Mouse (Mus musculus): ENCODE results near the gene Auts2. TPM values are rescaled to one million over a fixed set of nuclear protein-coding genes. Genes with fewer than 3 reads are reported as not detected.

Gene Auts2
- polyA plus RNA-seq, 1 experiment from 2014 or later: 17.9 TPM

DNA sequence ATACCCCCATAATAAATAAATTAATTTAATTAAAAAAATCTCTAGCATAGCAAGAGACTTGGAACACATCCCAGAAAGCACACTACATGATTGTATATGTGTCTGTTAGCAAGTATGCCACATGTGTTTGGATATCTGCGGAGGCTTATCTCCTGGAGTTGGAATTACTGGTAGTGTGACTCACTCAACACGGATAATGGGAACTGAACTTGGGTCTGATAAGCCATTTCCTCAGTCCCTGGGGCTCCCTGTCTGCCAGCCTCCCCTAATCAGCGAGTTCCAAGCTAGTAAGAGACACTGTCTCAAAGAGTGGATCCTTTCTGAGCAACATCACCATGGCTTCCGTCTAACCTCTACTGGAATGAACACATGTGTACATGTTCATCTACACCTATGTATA is 1056.6 kb downstream of the Auts2 start:
- H3K4me2 ChIP-seq (replicated peaks; ENCODE audit: low read depth, low read length): no peak overlapping the region
- ATAC-seq (ENCODE audit: low FRiP score, low TSS enrichment): no peak
- peaks cover 9% of the 10 kb centered on the region; the same call in 1 of the 2 replicates for H3K9me3 ChIP-seq (ENCODE audit: low read length)
- H3K27me3 ChIP-seq (ENCODE audit: insufficient read depth, low read length): no peaks in the 10 kb centered on the region
- no peaks in the 10 kb centered on the region for H3K4me1 ChIP-seq (ENCODE audit: insufficient read depth, low read length)
- no peak overlapping the region for H3K27ac ChIP-seq (ENCODE audit: low read length)
- 0 out of 2 replicates have a peak, but pooled peaks cover 5% of the 10 kb centered on the region for H3K36me3 ChIP-seq (ENCODE audit: insufficient read depth, low read length)
- WGBS: 88% methylated on average over 4 of the region's 4 CpGs
- H3K9ac ChIP-seq (replicated peaks; ENCODE audit: low read length): no peak overlapping the region
- H3K4me3 ChIP-seq (ENCODE audit: low read length): no peak overlapping the region

DNA sequence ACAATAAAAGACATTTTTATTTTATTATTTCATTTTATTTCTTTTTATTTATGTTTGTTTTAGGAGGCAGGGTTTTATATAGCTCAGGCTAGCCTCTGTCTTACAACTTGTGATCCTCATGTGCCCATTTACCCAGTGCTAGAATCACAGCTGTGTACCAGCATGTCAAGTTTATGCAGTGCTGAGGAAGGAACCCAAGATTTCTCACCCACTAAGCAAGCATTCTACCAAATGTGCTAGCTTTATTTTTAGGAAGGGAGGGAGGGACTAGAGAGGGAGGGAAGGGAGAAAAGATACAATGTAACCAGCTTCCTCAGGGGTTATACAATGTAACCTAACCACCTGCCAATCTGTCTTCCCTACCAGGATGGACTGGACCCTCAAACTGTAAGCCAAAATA is 1067.9 kb downstream of the Auts2 start:
- H3K27ac ChIP-seq (ENCODE audit: low read length): no peak overlapping the region
- peaks cover 51% of the 10 kb centered on the region for H3K36me3 ChIP-seq (ENCODE audit: insufficient read depth, low read length)
- no peaks in the 10 kb centered on the region for H3K4me1 ChIP-seq (ENCODE audit: insufficient read depth, low read length)
- H3K4me3 ChIP-seq (ENCODE audit: low read length): no peak overlapping the region
- H3K27me3 ChIP-seq (ENCODE audit: insufficient read depth, low read length): no peaks in the 10 kb centered on the region
- no peak overlapping the region for H3K4me2 ChIP-seq (replicated peaks; ENCODE audit: low read depth, low read length)
- ATAC-seq (ENCODE audit: low FRiP score, low TSS enrichment): no peak
- H3K9me3 ChIP-seq (ENCODE audit: low read length): peaks cover 16% of the 10 kb centered on the region
- H3K9ac ChIP-seq (replicated peaks; ENCODE audit: low read length): no peak overlapping the region

DNA sequence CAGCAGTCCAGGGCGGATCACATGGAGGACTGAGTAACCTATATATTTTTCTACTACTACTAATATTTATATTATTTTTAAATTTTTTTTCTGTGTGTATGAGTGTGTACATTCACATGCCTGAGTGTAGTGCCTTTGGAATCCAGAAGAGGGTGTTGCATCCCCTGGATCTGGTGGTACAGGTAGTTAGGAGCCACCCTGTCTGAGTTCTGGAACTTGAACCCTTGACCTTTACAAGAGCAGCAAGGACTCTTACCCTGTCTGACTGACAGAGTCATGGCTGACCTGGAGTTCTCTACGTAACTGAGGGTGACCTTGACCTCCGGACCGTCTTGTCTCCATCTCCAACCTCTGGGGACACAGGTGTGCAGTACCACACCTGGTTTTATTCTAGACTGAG is 1074.5 kb downstream of the Auts2 start:
- ATAC-seq (ENCODE audit: low FRiP score, low TSS enrichment): 0 out of 2 replicates have a peak, but pooled peaks have one; percentile 46
- Histone ChIP-seq H3K4me1 (ENCODE audit: insufficient read depth, low read length) (no peaks in the 10 kb centered on the region), H3K36me3 (ENCODE audit: insufficient read depth, low read length) (peaks cover 46% of the 10 kb centered on the region), H3K4me3 (ENCODE audit: low read length) (no peak overlapping the region), H3K9me3 (ENCODE audit: low read length) (no peaks in the 10 kb centered on the region), H3K27ac (ENCODE audit: low read length) (no peak overlapping the region), H3K9ac (replicated peaks; ENCODE audit: low read length) (no peak overlapping the region), H3K4me2 (replicated peaks; ENCODE audit: low read depth, low read length) (no peak overlapping the region), H3K27me3 (ENCODE audit: insufficient read depth, low read length) (no peaks in the 10 kb centered on the region)
- WGBS: 91% methylated on average over 4 of the region's 4 CpGs

DNA sequence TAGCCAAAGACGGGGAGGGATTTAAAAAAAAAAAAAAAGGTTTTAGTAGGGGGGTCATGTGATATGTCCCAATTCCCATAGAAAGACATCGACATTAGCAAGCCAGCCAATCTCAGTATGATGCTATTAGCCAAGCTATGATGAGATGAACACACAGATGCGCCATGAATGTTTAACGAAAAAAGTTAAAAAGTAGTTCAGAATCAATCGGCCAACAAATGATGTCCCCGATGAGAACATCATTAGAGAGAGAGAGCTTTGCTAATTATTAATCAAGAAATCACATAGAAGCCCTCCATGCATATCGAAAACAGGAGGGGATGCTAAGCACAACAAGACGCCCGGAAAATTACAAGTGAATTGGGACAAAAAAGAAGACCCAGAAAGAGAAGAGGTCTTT is 1077.0 kb downstream of the Auts2 start:
- Histone ChIP-seq H3K27ac (ENCODE audit: low read length) (no peak overlapping the region), H3K4me3 (ENCODE audit: low read length) (no peak overlapping the region), H3K27me3 (ENCODE audit: insufficient read depth, low read length) (no peaks in the 10 kb centered on the region), H3K9ac (replicated peaks; ENCODE audit: low read length) (no peak overlapping the region), H3K4me1 (ENCODE audit: insufficient read depth, low read length) (no peaks in the 10 kb centered on the region), H3K36me3 (ENCODE audit: insufficient read depth, low read length) (peaks cover 39% of the 10 kb centered on the region), H3K9me3 (ENCODE audit: low read length) (no peaks in the 10 kb centered on the region), H3K4me2 (replicated peaks; ENCODE audit: low read depth, low read length) (no peak overlapping the region)
- no peak for ATAC-seq (ENCODE audit: low FRiP score, low TSS enrichment)
- 85% methylated on average over 9 of the region's 9 CpGs for WGBS

DNA sequence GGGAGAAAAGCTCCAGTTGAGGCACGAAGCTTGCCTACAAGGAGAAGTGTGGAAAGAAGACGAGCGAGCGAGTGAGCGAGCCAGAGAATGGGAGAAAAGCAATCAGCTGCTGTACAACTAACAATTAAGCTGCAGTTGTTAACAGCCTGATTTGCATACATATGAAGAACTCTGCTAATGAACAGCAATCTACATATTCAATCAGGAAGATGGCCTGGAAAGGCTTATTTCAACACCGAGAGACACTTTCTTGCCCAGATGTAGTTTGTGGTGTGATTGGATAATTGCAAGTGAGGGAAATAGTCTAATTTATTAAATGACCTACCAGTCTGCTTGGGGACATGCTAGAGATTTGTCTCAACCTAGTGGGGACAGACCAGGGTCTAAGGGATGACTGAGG is 1079.7 kb downstream of the Auts2 start:
- no peaks in the 10 kb centered on the region for H3K9me3 ChIP-seq (ENCODE audit: low read length)
- H3K9ac ChIP-seq (replicated peaks; ENCODE audit: low read length): no peak overlapping the region
- H3K4me2 ChIP-seq (replicated peaks; ENCODE audit: low read depth, low read length): no peak overlapping the region
- 90% methylated on average over 6 of the region's 6 CpGs for WGBS
- no peak overlapping the region for H3K4me3 ChIP-seq (ENCODE audit: low read length)
- no peak for ATAC-seq (ENCODE audit: low FRiP score, low TSS enrichment)
- H3K27ac ChIP-seq (ENCODE audit: low read length): no peak overlapping the region
- no peaks in the 10 kb centered on the region for H3K4me1 ChIP-seq (ENCODE audit: insufficient read depth, low read length)
- no peaks in the 10 kb centered on the region for H3K27me3 ChIP-seq (ENCODE audit: insufficient read depth, low read length)
- H3K36me3 ChIP-seq (ENCODE audit: insufficient read depth, low read length): peaks cover 46% of the 10 kb centered on the region

DNA sequence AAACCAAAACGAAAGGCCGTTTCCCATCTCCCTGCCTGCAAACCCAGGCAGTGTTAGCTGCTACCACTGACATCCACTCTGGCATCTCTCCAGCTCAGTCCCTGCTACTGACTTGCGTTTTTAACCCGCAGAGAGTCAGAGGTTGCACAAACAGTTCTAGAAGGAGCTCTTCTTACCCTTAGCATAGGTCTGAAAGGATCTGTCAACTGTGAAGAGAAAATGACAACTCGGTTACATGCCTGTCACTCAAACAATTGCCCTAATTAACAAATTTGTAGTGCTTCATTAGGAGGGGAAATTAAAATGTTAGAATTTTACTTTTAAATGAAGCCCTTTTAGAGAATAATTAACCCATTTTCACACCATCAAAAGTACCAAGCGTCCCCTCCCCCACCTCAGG is 1083.2 kb downstream of the Auts2 start:
- Histone ChIP-seq H3K27me3 (ENCODE audit: insufficient read depth, low read length) (no peaks in the 10 kb centered on the region), H3K36me3 (ENCODE audit: insufficient read depth, low read length) (peaks cover 53% of the 10 kb centered on the region), H3K27ac (ENCODE audit: low read length) (no peak overlapping the region), H3K9me3 (ENCODE audit: low read length) (no peaks in the 10 kb centered on the region), H3K4me2 (replicated peaks; ENCODE audit: low read depth, low read length) (no peak overlapping the region), H3K4me3 (ENCODE audit: low read length) (no peak overlapping the region), H3K9ac (replicated peaks; ENCODE audit: low read length) (no peak overlapping the region), H3K4me1 (ENCODE audit: insufficient read depth, low read length) (no peaks in the 10 kb centered on the region)
- 70% methylated on average over 6 of the region's 6 CpGs for WGBS
- no peak for ATAC-seq (ENCODE audit: low FRiP score, low TSS enrichment)

DNA sequence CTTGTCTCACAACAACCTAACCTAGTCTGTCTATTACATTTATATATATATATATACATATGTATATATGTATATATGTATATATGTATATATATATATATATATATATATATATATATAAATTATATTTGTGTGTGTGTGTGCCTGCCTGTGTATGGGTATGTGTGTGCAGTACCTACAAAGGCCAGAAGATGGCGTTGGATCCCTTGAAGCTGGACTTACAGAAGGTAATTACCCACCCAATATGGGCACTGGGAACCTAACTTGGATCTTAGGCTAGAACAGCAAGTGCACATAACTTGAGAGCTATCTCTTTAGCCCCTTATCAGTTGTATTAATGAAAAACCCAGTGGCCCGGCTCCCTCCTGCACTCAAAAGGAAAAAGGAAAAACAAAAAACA is 1083.6 kb downstream of the Auts2 start:
- H3K9me3 ChIP-seq (ENCODE audit: low read length): no peaks in the 10 kb centered on the region
- WGBS: 77% methylated on average over 2 of the region's 2 CpGs
- H3K4me1 ChIP-seq (ENCODE audit: insufficient read depth, low read length): no peaks in the 10 kb centered on the region
- H3K4me3 ChIP-seq (ENCODE audit: low read length): no peak overlapping the region
- no peak for ATAC-seq (ENCODE audit: low FRiP score, low TSS enrichment)
- H3K4me2 ChIP-seq (replicated peaks; ENCODE audit: low read depth, low read length): no peak overlapping the region
- no peak overlapping the region for H3K27ac ChIP-seq (ENCODE audit: low read length)
- H3K9ac ChIP-seq (replicated peaks; ENCODE audit: low read length): no peak overlapping the region
- peaks cover 53% of the 10 kb centered on the region for H3K36me3 ChIP-seq (ENCODE audit: insufficient read depth, low read length)
- no peaks in the 10 kb centered on the region for H3K27me3 ChIP-seq (ENCODE audit: insufficient read depth, low read length)

DNA sequence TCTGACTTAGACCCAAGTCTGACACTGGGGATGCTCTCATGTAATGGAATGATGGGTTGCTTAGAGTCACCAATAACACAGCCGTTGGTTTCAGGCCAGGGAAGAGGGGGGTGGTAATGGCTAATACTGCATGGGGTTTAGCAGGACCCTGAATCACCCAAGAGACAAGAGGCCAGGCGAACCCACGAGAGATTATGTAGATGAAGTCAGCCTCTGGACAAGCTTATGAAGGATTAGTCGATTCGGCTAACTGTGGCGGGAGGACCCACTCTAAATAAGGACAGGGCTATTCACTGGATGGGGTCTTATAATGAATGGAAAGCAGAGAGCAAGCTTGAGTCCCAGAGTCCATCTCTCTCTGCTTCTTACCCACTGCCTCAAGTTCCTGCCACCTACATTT is 1084.4 kb downstream of the Auts2 start:
- Histone ChIP-seq H3K9ac (replicated peaks; ENCODE audit: low read length) (no peak overlapping the region), H3K4me1 (ENCODE audit: insufficient read depth, low read length) (no peaks in the 10 kb centered on the region), H3K4me2 (replicated peaks; ENCODE audit: low read depth, low read length) (no peak overlapping the region), H3K27ac (ENCODE audit: low read length) (no peak overlapping the region), H3K4me3 (ENCODE audit: low read length) (no peak overlapping the region), H3K27me3 (ENCODE audit: insufficient read depth, low read length) (no peaks in the 10 kb centered on the region), H3K9me3 (ENCODE audit: low read length) (no peaks in the 10 kb centered on the region), H3K36me3 (ENCODE audit: insufficient read depth, low read length) (peaks cover 59% of the 10 kb centered on the region)
- no peak for ATAC-seq (ENCODE audit: low FRiP score, low TSS enrichment)
- WGBS: 89% methylated on average over 6 of the region's 6 CpGs

DNA sequence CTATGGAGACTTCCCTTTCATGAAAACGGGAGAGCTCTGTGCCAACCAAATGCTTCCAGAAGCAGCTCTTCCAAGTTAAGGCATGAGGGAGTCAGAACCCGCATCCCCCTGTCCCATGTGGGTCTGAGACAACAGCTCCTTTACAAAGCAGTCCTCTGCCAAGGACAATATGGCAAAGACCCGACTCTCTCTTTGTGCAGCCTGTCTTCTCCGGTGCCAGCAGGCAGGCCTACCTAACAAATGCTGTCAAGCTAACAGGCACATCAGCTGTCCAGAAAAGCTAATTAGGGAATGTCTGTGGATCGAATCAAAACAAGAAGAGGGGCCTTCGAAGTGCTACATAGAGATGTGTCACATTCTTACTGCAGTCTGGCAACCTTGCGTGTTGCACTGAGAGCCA is 1085.1 kb downstream of the Auts2 start:
- no peak overlapping the region for H3K9ac ChIP-seq (replicated peaks; ENCODE audit: low read length)
- no peak for ATAC-seq (ENCODE audit: low FRiP score, low TSS enrichment)
- H3K27ac ChIP-seq (ENCODE audit: low read length): no peak overlapping the region
- no peaks in the 10 kb centered on the region for H3K27me3 ChIP-seq (ENCODE audit: insufficient read depth, low read length)
- H3K4me1 ChIP-seq (ENCODE audit: insufficient read depth, low read length): no peaks in the 10 kb centered on the region
- H3K36me3 ChIP-seq (ENCODE audit: insufficient read depth, low read length): peaks cover 64% of the 10 kb centered on the region
- no peak overlapping the region for H3K4me3 ChIP-seq (ENCODE audit: low read length)
- no peak overlapping the region for H3K4me2 ChIP-seq (replicated peaks; ENCODE audit: low read depth, low read length)
- whole genome bisulfite sequencing: 87% methylated on average over 7 of the region's 7 CpGs
- H3K9me3 ChIP-seq (ENCODE audit: low read length): no peaks in the 10 kb centered on the region

DNA sequence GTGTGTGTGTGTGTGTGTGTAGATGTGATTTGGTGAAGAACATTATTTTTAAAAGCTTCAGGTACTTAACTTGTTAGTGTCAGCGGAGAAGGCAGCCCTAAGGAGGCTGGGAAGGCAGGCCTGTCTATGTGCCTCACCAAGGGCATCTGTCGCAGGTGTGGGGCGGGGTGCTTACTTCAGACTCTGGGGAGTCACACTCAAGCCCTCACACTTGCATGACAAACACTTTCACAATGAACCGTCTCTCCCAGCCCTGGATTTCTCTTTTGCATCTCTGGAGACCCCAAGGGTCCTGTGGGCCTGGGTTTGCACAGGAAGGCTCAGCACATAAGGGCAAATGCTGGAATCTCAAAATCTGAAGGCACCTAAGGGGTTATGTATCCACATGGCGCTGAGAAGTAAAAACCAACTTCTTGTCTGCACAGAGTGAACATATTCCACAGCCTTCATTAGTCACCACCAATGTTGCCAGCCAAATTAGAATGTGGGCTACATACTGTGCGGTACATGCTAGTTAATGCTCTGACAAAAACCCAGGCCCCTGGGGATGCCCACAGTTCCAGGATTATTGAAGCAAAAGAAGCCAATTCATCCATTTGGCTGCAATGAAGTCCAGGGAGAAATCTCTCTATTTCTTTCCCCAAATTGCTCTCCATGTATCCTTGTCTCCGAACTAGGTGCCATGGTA is 1093.8 kb downstream of the Auts2 start:
- Histone ChIP-seq H3K4me3 (ENCODE audit: low read length) (no peak overlapping the region), H3K27ac (ENCODE audit: low read length) (no peak overlapping the region), H3K27me3 (ENCODE audit: insufficient read depth, low read length) (no peaks in the 10 kb centered on the region), H3K4me1 (ENCODE audit: insufficient read depth, low read length) (no peaks in the 10 kb centered on the region), H3K9ac (replicated peaks; ENCODE audit: low read length) (no peak overlapping the region), H3K36me3 (ENCODE audit: insufficient read depth, low read length) (peaks cover 77% of the 10 kb centered on the region), H3K4me2 (replicated peaks; ENCODE audit: low read depth, low read length) (no peak overlapping the region), H3K9me3 (ENCODE audit: low read length) (no peaks in the 10 kb centered on the region)
- 92% methylated on average over 7 of the region's 7 CpGs for WGBS
- ATAC-seq (ENCODE audit: low FRiP score, low TSS enrichment): no peak

Data from kidney, embryonic 16.5 days (tissue).